Mouse (Mus musculus) erythroblast, embryonic 14.5 days (primary cell): ENCODE data around the gene Gm5678. TPM values are rescaled to one million over a fixed set of nuclear protein-coding genes. Genes with fewer than 3 reads are reported as not detected.

ENCODE experiments used
- H3K27me3 ChIP-seq: 2 replicates; pipeline ENCODE4 v1.6.1; 2012; ENCODE audit warnings: inconsistent platforms; ENCODE audit not compliant: control insufficient read depth
- H3K36me3 ChIP-seq: 2 replicates; pipeline ENCODE4 v1.6.1; 2012; ENCODE audit warnings: mild to moderate bottlenecking, inconsistent platforms; ENCODE audit not compliant: control insufficient read depth
- H3K4me1 ChIP-seq: 2 replicates; pipeline ENCODE4 v1.6.1; 2012; ENCODE audit warnings: inconsistent platforms; ENCODE audit not compliant: control insufficient read depth
- H3K4me3 ChIP-seq: replicated peaks from 2 replicates; pipeline ENCODE3; 2012; ENCODE audit warnings: moderate library complexity, mild to moderate bottlenecking, inconsistent platforms
- H3K9me3 ChIP-seq: 2 replicates; pipeline ENCODE4 v1.6.1; 2012; ENCODE audit warnings: low read length, inconsistent platforms, mixed read lengths; ENCODE audit not compliant: control insufficient read depth
- GATA1 ChIP-seq: IDR thresholded peaks from 2 replicates; pipeline ENCODE4 v1.6.1; 2012; ENCODE audit warnings: low read length, inconsistent platforms, mixed read lengths
- TAL1 ChIP-seq: IDR thresholded peaks from 3 replicates; pipeline ENCODE4 v1.6.1; 2012; ENCODE audit warnings: low read length, inconsistent platforms, mixed read lengths
- polyA plus RNA-seq: library from polyadenylated mRNA; stranded (reverse); fragments of >175 nt; gene quantifications from 2 replicates; pipeline ENCODE4 v1.2.3, GENCODE M21; 2012

Gm5678 gene
- polyA plus RNA-seq: not detected in 2 replicates

GRCm38 (mm10) chr16:93627761-93628400, at the start of gene Gm5678:
TSS of gene Gm5678 (plus strand) at chr16:93628097.
- no peaks in the 10 kb centered on the region for H3K9me3 ChIP-seq
- no peaks in the 10 kb centered on the region for H3K4me1 ChIP-seq
- H3K36me3 ChIP-seq: no peaks in the 10 kb centered on the region
- no peak within 1 kb of the TSS for H3K4me3 ChIP-seq
- TF ChIP-seq GATA1 (no peak), TAL1 (no peak)
- H3K27me3 ChIP-seq: no peaks in the 10 kb centered on the region

- Histone ChIP-seq H3K27me3 (no peaks in the 10 kb centered on the region), H3K4me3 (no peak overlapping the region), H3K36me3 (no peaks in the 10 kb centered on the region; the same call in 1 of the 2 replicates), H3K4me1 (no peaks in the 10 kb centered on the region; the same call in 1 of the 2 replicates), H3K9me3 (peaks cover 8% of the 10 kb centered on the region; the same call in 1 of the 2 replicates)
- TF ChIP-seq TAL1: no peak
- no peak for TF ChIP-seq GATA1
Observed at GRCm38 (mm10) chr16:93578346-93579005, 49.4 kb upstream of the Gm5678 start.

DNA sequence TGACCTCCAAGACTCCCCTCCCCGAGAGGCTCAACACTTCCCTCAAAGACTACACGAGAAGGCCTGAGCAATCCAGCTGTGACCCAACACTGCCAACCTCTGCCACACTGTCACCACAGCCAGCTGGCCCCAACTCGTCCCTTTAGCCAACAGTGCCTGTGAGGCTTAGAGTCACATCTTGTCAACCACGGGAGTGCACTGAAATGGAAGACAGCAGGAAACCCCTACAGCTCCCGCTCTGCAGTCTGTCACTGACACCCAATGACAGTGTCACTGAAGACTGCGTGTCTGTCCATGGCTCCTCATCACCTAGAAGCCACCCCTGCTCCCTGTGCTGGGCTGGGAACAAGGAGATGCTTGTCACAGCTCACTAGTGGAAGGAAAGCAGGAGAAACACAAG, 46.8 kb upstream of the Gm5678 start:
- no peaks in the 10 kb centered on the region; the same call in 1 of the 2 replicates for H3K4me1 ChIP-seq
- no peak for TF ChIP-seq GATA1
- no peak for TF ChIP-seq TAL1
- H3K27me3 ChIP-seq: no peaks in the 10 kb centered on the region
- no peak overlapping the region for H3K4me3 ChIP-seq
- peaks cover 8% of the 10 kb centered on the region; the same call in 1 of the 2 replicates for H3K9me3 ChIP-seq
- peaks cover 15% of the 10 kb centered on the region for H3K36me3 ChIP-seq

DNA sequence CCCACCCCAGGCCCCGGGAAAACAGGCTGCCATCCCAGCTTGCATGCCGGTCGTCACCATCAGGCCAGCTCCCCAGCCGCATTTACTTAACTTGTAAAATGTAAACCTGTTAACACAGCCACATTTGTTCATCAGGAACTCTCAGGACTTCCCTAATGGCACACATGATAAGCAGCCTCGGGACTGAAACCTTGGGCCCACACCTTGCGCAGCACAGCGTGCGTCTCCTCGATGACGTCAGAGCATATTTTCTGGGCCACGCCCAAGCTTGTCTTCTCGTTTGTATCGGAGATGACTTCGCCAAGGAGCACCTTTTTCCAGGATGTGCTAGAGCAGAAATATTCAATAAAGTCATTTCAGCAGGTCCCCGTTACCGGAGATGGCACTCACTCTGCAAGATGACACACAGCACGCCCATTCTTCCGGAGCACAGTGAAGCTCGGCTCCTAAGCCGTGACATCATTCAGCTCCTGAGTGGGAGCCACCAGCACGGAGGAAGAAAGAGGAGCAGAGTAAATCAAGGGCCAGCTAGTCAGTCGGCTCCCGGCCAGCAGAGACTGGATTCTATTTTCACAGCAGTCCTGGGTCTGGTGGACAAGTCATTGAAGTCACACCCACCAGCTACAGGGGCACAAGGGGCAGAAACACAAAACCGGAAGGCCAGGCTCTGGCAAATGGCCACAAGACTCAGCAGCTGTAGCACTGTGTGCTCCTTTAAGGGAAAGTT, 42.8 kb upstream of the Gm5678 start:
- Histone ChIP-seq H3K4me3 (no peak overlapping the region), H3K27me3 (no peaks in the 10 kb centered on the region), H3K4me1 (peaks cover 4% of the 10 kb centered on the region), H3K9me3 (no peaks in the 10 kb centered on the region), H3K36me3 (peaks cover 29% of the 10 kb centered on the region)
- TF ChIP-seq GATA1: no peak
- no peak for TF ChIP-seq TAL1

GRCm38 (mm10) chr16:93585703-93586205, 42.1 kb upstream of the Gm5678 start:
- H3K4me3 ChIP-seq: no peak overlapping the region
- peaks cover 4% of the 10 kb centered on the region for H3K4me1 ChIP-seq
- H3K36me3 ChIP-seq: peaks cover 35% of the 10 kb centered on the region
- no peak for TF ChIP-seq TAL1
- TF ChIP-seq GATA1: no peak
- H3K9me3 ChIP-seq: no peaks in the 10 kb centered on the region
- no peaks in the 10 kb centered on the region for H3K27me3 ChIP-seq

- Histone ChIP-seq H3K36me3 (peaks cover 40% of the 10 kb centered on the region), H3K27me3 (no peaks in the 10 kb centered on the region), H3K4me1 (peaks cover 4% of the 10 kb centered on the region), H3K4me3 (no peak overlapping the region), H3K9me3 (no peaks in the 10 kb centered on the region)
- TF ChIP-seq GATA1 (no peak), TAL1 (no peak)
Observed at GRCm38 (mm10) chr16:93586382-93586781, 41.5 kb upstream of the Gm5678 start.

DNA sequence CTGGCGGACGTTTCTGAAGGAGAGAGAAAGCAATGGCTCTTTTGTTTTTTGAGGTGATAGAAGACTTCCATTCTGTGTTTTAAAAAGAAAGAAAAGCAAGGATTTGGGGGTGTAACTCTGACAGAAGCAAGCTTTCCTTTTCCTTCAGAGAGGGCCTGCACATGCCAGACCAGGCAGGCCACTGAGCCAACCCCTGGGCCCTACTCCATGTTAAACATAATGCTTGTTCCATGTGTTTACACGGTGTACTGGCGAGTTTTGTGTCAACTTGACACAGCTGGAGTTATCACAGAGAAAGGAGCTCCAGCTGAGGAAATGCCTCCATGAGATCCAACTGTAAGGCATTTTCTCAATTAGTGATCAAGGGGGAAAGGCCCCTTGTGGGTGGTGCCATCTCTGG, 39.6 kb upstream of the Gm5678 start:
- Histone ChIP-seq H3K36me3 (peaks cover 47% of the 10 kb centered on the region), H3K4me3 (no peak overlapping the region), H3K4me1 (peaks cover 4% of the 10 kb centered on the region), H3K27me3 (no peaks in the 10 kb centered on the region), H3K9me3 (no peaks in the 10 kb centered on the region)
- TF ChIP-seq GATA1 (no peak), TAL1 (no peak)

GRCm38 (mm10) chr16:93590915-93591314, 37.0 kb upstream of the Gm5678 start:
- Histone ChIP-seq H3K4me1 (peaks cover 4% of the 10 kb centered on the region), H3K36me3 (peaks cover 44% of the 10 kb centered on the region), H3K9me3 (no peaks in the 10 kb centered on the region), H3K4me3 (no peak overlapping the region), H3K27me3 (no peaks in the 10 kb centered on the region)
- TF ChIP-seq GATA1 (no peak), TAL1 (no peak)
